Mouse (Mus musculus) kidney, embryonic 15.5 days (tissue): ENCODE data around the gene Slc48a1. TPM values are rescaled to one million over a fixed set of nuclear protein-coding genes. Genes with fewer than 3 reads are reported as not detected.

Source experiments
- ATAC-seq: fragments of 200-750 bp; cut with Nextera tagmentation; replicated peaks from 2 replicates; pipeline ENCODE4 v1.8.0; 2017; ENCODE audit warnings: moderate TSS enrichment; ENCODE audit not compliant: low FRiP score
- H3K27ac ChIP-seq: fragments of 300-500 bp; sonication (generic); 2 replicates; pipeline ENCODE4 v1.5.1; 2015; ENCODE audit warnings: mild to moderate bottlenecking, inconsistent platforms
- H3K27me3 ChIP-seq: fragments of 300-500 bp; sonication (generic); 2 replicates; pipeline ENCODE4 v1.6.1; 2015; ENCODE audit warnings: inconsistent platforms
- H3K36me3 ChIP-seq: fragments of 300-500 bp; sonication (generic); 2 replicates; pipeline ENCODE4 v1.6.1; 2015; ENCODE audit warnings: inconsistent platforms
- H3K4me1 ChIP-seq: fragments of 300-500 bp; sonication (generic); 2 replicates; pipeline ENCODE4 v1.6.1; 2015; ENCODE audit warnings: inconsistent platforms
- H3K4me2 ChIP-seq: fragments of 300-500 bp; sonication (generic); 2 replicates; pipeline ENCODE4 v1.6.1; 2015; ENCODE audit warnings: moderate library complexity, mild to moderate bottlenecking, inconsistent platforms
- H3K4me3 ChIP-seq: fragments of 300-500 bp; sonication (generic); replicated peaks from 2 replicates; pipeline ENCODE4 v1.5.1; 2015; ENCODE audit warnings: mild to moderate bottlenecking, inconsistent platforms
- H3K9ac ChIP-seq: fragments of 300-500 bp; sonication (generic); 2 replicates; pipeline ENCODE4 v1.6.1; 2015; ENCODE audit warnings: mild to moderate bottlenecking, inconsistent platforms
- H3K9me3 ChIP-seq: fragments of 300-500 bp; sonication (generic); replicated peaks from 2 replicates; pipeline ENCODE4 v1.6.1; 2016; ENCODE audit warnings: inconsistent platforms
- WGBS: fragments of 180-500 bp; shearing (Covaris S2); methylation state at CpG from one replicate; pipeline ENCODE4 v1.1.7; 2015; ENCODE audit warnings: mixed read lengths; 5-methylcytosine and 5-hydroxymethylcytosine counted together
- polyA plus RNA-seq: library from polyadenylated mRNA; unstranded; fragments of >200 nt; fragmentation: Nextera tagmentation; extraction: Ambion mirVana; gene quantifications from 2 replicates; pipeline ENCODE4 v1.2.1, GENCODE M21; 2015

The Slc48a1 gene
- polyA plus RNA-seq, 1 experiment from 2014 or later = 58.8 TPM

GRCm38 (mm10) chr15:97831242-97831986 lies 53.1 kb downstream of the Slc48a1 start:
- peak; percentile 85 for ATAC-seq
- under 1% methylated on average over 74 of the region's 84 CpGs for WGBS
- Histone ChIP-seq H3K27ac (peak overlapping the region; percentile 97), H3K4me1 (peaks cover 69% of the 10 kb centered on the region), H3K27me3 (no peaks in the 10 kb centered on the region), H3K9me3 (no peaks in the 10 kb centered on the region), H3K4me2 (peak overlapping the region; percentile 87), H3K9ac (peak overlapping the region; percentile 97), H3K4me3 (peak overlapping the region; percentile 88), H3K36me3 (no peaks in the 10 kb centered on the region)

- ATAC-seq = peak; percentile 38
- WGBS = 5% methylated on average over 10 of the region's 10 CpGs
These were observed 53.8 kb downstream of the Slc48a1 start for GRCm38 (mm10) chr15:97831987-97832640.

DNA sequence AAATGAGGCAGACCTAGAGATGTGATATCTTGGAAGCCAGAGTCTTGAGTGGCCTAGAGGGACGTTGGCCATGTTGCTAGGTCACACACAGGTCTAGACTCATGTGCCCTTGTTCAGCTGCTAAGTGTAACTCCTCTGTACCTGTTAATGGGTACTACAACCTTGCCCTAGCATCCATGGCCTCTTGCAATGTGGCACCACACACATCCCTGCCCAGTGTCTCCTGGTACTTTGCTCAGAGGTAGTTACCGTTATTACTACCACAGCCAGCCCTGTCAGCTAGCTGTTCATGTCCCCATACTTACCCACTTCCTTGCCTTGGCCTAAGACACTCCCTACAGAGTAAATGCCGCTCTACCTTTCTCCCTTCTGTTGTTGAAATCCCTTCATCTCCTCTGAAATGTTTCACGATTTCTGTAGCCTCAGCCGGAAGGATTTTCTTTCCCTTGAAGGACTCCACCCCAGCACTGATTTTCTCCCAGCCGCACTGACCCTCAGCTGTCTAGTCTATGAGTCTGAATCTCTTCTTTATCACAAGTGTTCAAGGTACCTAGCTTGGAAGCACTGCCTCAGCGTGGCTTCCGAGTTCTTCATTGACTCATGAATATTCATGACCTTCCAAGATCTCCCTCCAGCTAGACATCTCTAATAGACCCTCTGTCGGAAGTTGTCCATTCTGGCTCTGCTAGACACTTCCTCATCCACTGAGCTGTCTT lies 54.6 kb downstream of the Slc48a1 start:
- WGBS = 63% methylated on average over 9 of the region's 9 CpGs
- H3K9ac ChIP-seq = no peak overlapping the region
- H3K27me3 ChIP-seq = no peaks in the 10 kb centered on the region
- H3K36me3 ChIP-seq = no peaks in the 10 kb centered on the region
- peaks cover 73% of the 10 kb centered on the region for H3K4me1 ChIP-seq
- H3K27ac ChIP-seq = peak overlapping the region; percentile 97
- H3K4me2 ChIP-seq = peak overlapping the region; percentile 87; the same call in 1 of the 2 replicates
- ATAC-seq = no peak
- no peak overlapping the region for H3K4me3 ChIP-seq
- no peaks in the 10 kb centered on the region for H3K9me3 ChIP-seq

More at GRCm38 (mm10) chr15:97831987-97832640, 53.8 kb downstream of the Slc48a1 start:
- Histone ChIP-seq H3K27me3 (no peaks in the 10 kb centered on the region), H3K27ac (peak overlapping the region; percentile 97), H3K36me3 (no peaks in the 10 kb centered on the region), H3K4me3 (peak overlapping the region; percentile 88), H3K4me1 (peaks cover 70% of the 10 kb centered on the region), H3K9ac (peak overlapping the region; percentile 97), H3K9me3 (no peaks in the 10 kb centered on the region), H3K4me2 (peak overlapping the region; percentile 87)

DNA sequence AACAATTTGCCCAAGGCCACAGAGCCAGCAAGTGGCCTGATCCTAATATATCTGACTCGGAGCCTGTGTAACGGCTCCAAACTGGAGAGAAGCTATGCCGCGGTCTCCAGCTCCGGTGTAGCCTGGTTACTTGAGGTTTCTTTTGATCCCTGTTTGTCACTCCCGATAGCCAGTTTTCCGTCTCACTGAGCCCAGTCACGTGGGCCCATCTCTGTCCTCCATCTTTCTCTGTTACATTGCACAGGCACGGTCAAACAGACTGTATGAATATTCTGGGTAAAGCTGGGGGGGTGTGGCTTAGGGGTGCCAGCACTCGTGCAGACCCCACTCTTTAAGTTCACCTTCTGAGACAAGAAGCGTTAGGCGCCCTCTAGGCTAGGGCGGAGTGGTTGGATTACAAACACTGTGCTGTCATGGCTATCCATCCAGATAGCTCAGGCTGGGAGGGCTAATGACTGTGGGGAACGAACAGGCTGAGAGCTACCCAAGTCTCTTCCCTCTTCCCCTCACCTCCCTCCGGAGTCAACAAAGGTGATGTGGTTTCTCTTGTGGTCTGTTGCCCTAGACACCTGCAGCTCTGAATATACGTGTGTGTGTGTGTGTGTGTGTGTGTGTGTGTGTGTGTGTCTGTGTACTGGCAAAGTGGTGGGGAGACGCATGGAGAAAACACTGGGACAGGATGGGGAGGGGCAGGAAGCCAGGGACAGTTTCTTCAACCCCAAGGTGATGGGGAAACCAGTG lies 58.0 kb downstream of the Slc48a1 start:
- Histone ChIP-seq H3K9me3 (no peaks in the 10 kb centered on the region), H3K27ac (peak overlapping the region; percentile 80; the same call in 1 of the 2 replicates), H3K4me3 (no peak overlapping the region), H3K27me3 (no peaks in the 10 kb centered on the region), H3K9ac (no peak overlapping the region), H3K36me3 (no peaks in the 10 kb centered on the region), H3K4me2 (no peak overlapping the region), H3K4me1 (peaks cover 74% of the 10 kb centered on the region)
- WGBS = 51% methylated on average over 17 of the region's 17 CpGs
- no peak for ATAC-seq

- Histone ChIP-seq H3K36me3 (no peaks in the 10 kb centered on the region), H3K27me3 (no peaks in the 10 kb centered on the region), H3K9me3 (no peaks in the 10 kb centered on the region), H3K4me1 (peaks cover 70% of the 10 kb centered on the region), H3K4me2 (no peak overlapping the region), H3K4me3 (no peak overlapping the region), H3K27ac (peak overlapping the region; percentile 80), H3K9ac (no peak overlapping the region)
- 54% methylated on average over 8 of the region's 8 CpGs for WGBS
- ATAC-seq = no peak
These were observed 58.6 kb downstream of the Slc48a1 start for GRCm38 (mm10) chr15:97836894-97837247.

GRCm38 (mm10) chr15:97837491-97838061 lies 59.3 kb downstream of the Slc48a1 start:
- Histone ChIP-seq H3K4me1 (peaks cover 63% of the 10 kb centered on the region), H3K9ac (no peak overlapping the region), H3K27me3 (no peaks in the 10 kb centered on the region), H3K4me2 (no peak overlapping the region), H3K9me3 (no peaks in the 10 kb centered on the region), H3K27ac (peak overlapping the region; percentile 80), H3K4me3 (no peak overlapping the region), H3K36me3 (no peaks in the 10 kb centered on the region)
- WGBS = 9% methylated on average over 8 of the region's 8 CpGs
- no peak for ATAC-seq

GRCm38 (mm10) chr15:97838395-97838794 lies 60.1 kb downstream of the Slc48a1 start:
- no peak overlapping the region for H3K4me2 ChIP-seq
- peak overlapping the region; percentile 80 for H3K27ac ChIP-seq
- no peaks in the 10 kb centered on the region for H3K27me3 ChIP-seq
- no peak for ATAC-seq
- no peaks in the 10 kb centered on the region for H3K36me3 ChIP-seq
- no peak overlapping the region for H3K9ac ChIP-seq
- H3K9me3 ChIP-seq = no peaks in the 10 kb centered on the region
- H3K4me3 ChIP-seq = no peak overlapping the region
- H3K4me1 ChIP-seq = peaks cover 60% of the 10 kb centered on the region
- 68% methylated on average over 4 of the region's 4 CpGs for WGBS

DNA sequence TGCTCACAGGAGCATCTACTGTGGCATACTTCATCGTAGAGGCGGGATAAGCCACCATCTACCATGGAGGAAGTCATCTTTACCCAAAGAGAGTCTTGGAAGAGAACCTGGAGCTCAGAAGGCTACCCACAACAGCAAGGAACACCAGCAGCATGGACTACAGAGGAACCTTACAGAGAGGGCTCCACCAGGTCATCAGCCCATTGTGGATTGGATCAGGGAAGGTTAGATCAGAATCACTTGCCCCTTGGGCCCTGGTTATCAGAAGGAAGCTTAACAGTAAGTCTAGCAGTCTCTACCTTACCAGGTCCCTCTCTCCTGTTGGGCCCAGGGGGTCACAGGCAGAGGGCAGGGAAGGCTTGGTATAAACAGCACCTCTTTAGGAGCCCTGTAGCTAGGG lies 60.7 kb downstream of the Slc48a1 start:
- H3K27ac ChIP-seq = peak overlapping the region; percentile 80
- no peak overlapping the region for H3K4me2 ChIP-seq
- no peaks in the 10 kb centered on the region for H3K36me3 ChIP-seq
- no peaks in the 10 kb centered on the region for H3K9me3 ChIP-seq
- no peak overlapping the region for H3K4me3 ChIP-seq
- 95% methylated on average over 2 of the region's 2 CpGs for WGBS
- ATAC-seq = no peak
- H3K4me1 ChIP-seq = peaks cover 62% of the 10 kb centered on the region
- no peak overlapping the region for H3K9ac ChIP-seq
- H3K27me3 ChIP-seq = no peaks in the 10 kb centered on the region

DNA sequence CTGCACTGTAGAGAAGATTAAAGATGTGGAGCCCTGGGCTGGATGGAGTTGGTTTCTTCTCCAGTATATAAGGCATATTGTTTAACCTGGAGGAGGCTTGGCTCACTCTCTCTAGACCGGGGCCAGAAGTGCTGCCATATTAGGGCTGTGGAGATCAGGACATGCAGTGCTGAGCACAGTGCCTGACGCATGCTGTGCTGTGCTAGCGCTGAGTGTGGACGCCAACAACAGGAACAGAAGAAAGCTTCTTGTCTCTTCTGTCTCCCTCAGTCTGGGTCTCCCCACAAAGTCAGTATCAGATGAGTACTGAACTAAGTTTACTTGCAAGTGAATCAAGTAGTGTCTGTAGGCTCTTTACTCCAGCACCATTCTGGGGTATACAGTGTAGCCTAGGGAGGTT lies 61.2 kb downstream of the Slc48a1 start:
- Histone ChIP-seq H3K4me1 (peaks cover 63% of the 10 kb centered on the region), H3K9me3 (no peaks in the 10 kb centered on the region), H3K27me3 (no peaks in the 10 kb centered on the region), H3K4me3 (no peak overlapping the region), H3K4me2 (no peak overlapping the region), H3K27ac (peak overlapping the region; percentile 79), H3K9ac (no peak overlapping the region), H3K36me3 (no peaks in the 10 kb centered on the region)
- 70% methylated on average over 4 of the region's 4 CpGs for WGBS
- no peak for ATAC-seq

- no peaks in the 10 kb centered on the region for H3K9me3 ChIP-seq
- WGBS = 17% methylated on average over 3 of the region's 3 CpGs
- no peaks in the 10 kb centered on the region for H3K27me3 ChIP-seq
- H3K4me1 ChIP-seq = peaks cover 66% of the 10 kb centered on the region
- H3K4me2 ChIP-seq = no peak overlapping the region
- peak; percentile 87 for ATAC-seq
- H3K4me3 ChIP-seq = no peak overlapping the region
- H3K27ac ChIP-seq = peak overlapping the region; percentile 79
- H3K9ac ChIP-seq = no peak overlapping the region
- no peaks in the 10 kb centered on the region for H3K36me3 ChIP-seq
These were observed 61.7 kb downstream of the Slc48a1 start for GRCm38 (mm10) chr15:97839991-97840455.

DNA sequence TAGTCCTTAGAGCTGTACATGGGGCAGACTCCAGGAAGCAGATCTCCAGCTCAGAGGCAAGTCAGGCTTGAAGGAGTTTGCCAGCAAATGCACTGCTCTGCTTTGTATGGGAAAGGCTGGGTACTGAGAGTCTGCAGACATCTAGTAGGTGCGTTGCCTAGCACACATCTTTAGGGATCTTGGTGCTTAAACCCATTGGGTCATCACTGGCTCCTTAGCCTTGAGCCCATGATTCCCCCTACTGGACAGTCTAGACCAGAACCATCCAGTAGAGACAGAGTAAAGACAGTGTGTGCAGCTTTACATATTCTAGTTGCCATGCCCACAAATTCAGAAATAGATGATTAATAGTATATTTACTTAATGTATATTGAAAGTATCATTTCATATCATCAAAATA lies 62.5 kb downstream of the Slc48a1 start:
- H3K9me3 ChIP-seq = no peaks in the 10 kb centered on the region
- no peak overlapping the region for H3K9ac ChIP-seq
- H3K27ac ChIP-seq = peak overlapping the region; percentile 79
- H3K4me2 ChIP-seq = no peak overlapping the region
- H3K36me3 ChIP-seq = no peaks in the 10 kb centered on the region
- no peak overlapping the region for H3K4me3 ChIP-seq
- no peaks in the 10 kb centered on the region for H3K27me3 ChIP-seq
- peaks cover 66% of the 10 kb centered on the region for H3K4me1 ChIP-seq
- no peak for ATAC-seq
- 89% methylated on average over 1 of the region's 1 CpGs for WGBS
